Mouse (Mus musculus) G1E (cell line): ENCODE results near the gene Pde4d. TPM values are rescaled to one million over a fixed set of nuclear protein-coding genes. Genes with fewer than 3 reads are reported as not detected.
A peak's percentile ranks its signal among the peaks of the same experiment; 100 is the strongest.

ENCODE experiments used
- ATAC-seq: 2 replicates; pipeline ENCODE4 v1.8.0; 2016; ENCODE audit warnings: mild to moderate bottlenecking; ENCODE audit not compliant: insufficient number of reproducible peaks, poor library complexity, low FRiP score, severe bottlenecking; ENCODE audit errors: extremely low read depth
- DNase-seq: peaks from one replicate; pipeline ENCODE4 v3.0.0; 2012; ENCODE audit warnings: low spot score
- H3K27me3 ChIP-seq: 2 replicates; pipeline ENCODE4 v1.6.1; 2012; ENCODE audit warnings: mild to moderate bottlenecking, low read length, inconsistent platforms; ENCODE audit not compliant: insufficient read depth
- H3K36me3 ChIP-seq: replicated peaks from 2 replicates; pipeline ENCODE3; 2012; ENCODE audit warnings: mild to moderate bottlenecking, inconsistent platforms
- H3K4me1 ChIP-seq: 2 replicates; pipeline ENCODE4 v1.6.1; 2012; ENCODE audit warnings: low read depth, low read length, inconsistent platforms, mixed read lengths; ENCODE audit not compliant: insufficient read depth
- H3K4me3 ChIP-seq: 2 replicates; pipeline ENCODE4 v1.5.1; 2012; ENCODE audit warnings: low read depth, mild to moderate bottlenecking, inconsistent platforms, low read length, moderate library complexity, mixed read lengths
- H3K9me3 ChIP-seq: replicated peaks from 2 replicates; pipeline ENCODE4 v1.6.1; 2012; ENCODE audit warnings: inconsistent platforms
- CTCF ChIP-seq: IDR thresholded peaks from 2 replicates; pipeline ENCODE4 v1.5.1; 2012; ENCODE audit warnings: low read depth, low read length, inconsistent platforms, mixed read lengths
- GATA1 ChIP-seq: IDR thresholded peaks from 2 replicates; pipeline ENCODE4 v1.6.1; 2012; ENCODE audit warnings: borderline replicate concordance, low read length, inconsistent platforms, mixed read lengths
- GATA2 ChIP-seq: IDR thresholded peaks from 2 replicates; pipeline ENCODE4 v1.6.1; 2012; ENCODE audit warnings: low read depth, low read length, inconsistent platforms, borderline replicate concordance
- POLR2AphosphoS5 ChIP-seq: IDR thresholded peaks from 2 replicates; pipeline ENCODE4 v1.6.1; 2012; ENCODE audit warnings: low read depth, low read length, inconsistent platforms; ENCODE audit not compliant: insufficient replicate concordance
- TAL1 ChIP-seq: conservative IDR thresholded peaks from 2 replicates; pipeline ENCODE4 v1.6.1; 2012; ENCODE audit warnings: low read depth, low read length, inconsistent platforms, mixed read lengths
- polyA plus RNA-seq: library from polyadenylated mRNA; stranded (reverse); fragments of >175 nt; gene quantifications from 2 replicates; pipeline ENCODE4 v1.2.3, GENCODE M21; 2012
- total RNA-seq, 2 experiments: library from RNA; stranded (forward) in 1 of 2; stranded (reverse) in 1 of 2; fragments of 200-1000 nt in 1 of 2; fragments of >200 nt in 1 of 2; fragmentation: Nextera tagmentation in 1 of 2; gene quantifications; 2 replicates each; pipeline ENCODE4 v1.2.3; 2014 to 2017

Pde4d gene
- total RNA-seq (2014; fragmentation: Nextera tagmentation), result 114 and 124 TPM in 2 replicates
- 17.4 and 22.6 TPM in 2 replicates for total RNA-seq (2017)
- 8.2 and 8.9 TPM in 2 replicates for polyA plus RNA-seq

- DNase-seq, result no peak
- TF ChIP-seq GATA1 (no peak), GATA2 (no peak), CTCF (no peak)
- ATAC-seq, result peak; percentile 84
These were observed at the start of gene Pde4d for GRCm38 (mm10) chr13:108449116-108450097. Gene Pde4d, plus strand, starts transcription at chr13:108449948.

GRCm38 (mm10) chr13:108403197-108403596, 46.6 kb upstream of the Pde4d start:
- no peaks in the 10 kb centered on the region for H3K27me3 ChIP-seq
- no peak for ATAC-seq
- TF ChIP-seq POLR2AphosphoS5 (no peak), CTCF (no peak), GATA1 (no peak), TAL1 (no peak), GATA2 (no peak)
- H3K9me3 ChIP-seq, result no peaks in the 10 kb centered on the region
- DNase-seq, result no peak
- H3K36me3 ChIP-seq, result peaks cover 20% of the 10 kb centered on the region
- H3K4me1 ChIP-seq, result no peaks in the 10 kb centered on the region
- no peak overlapping the region for H3K4me3 ChIP-seq

More at GRCm38 (mm10) chr13:108449116-108450097, at the start of gene Pde4d:
- Histone ChIP-seq H3K9me3 (no peaks in the 10 kb centered on the region), H3K27me3 (no peaks in the 10 kb centered on the region), H3K36me3 (no peaks in the 10 kb centered on the region), H3K4me1 (no peaks in the 10 kb centered on the region), H3K4me3 (no peak within 1 kb of the TSS)

DNA sequence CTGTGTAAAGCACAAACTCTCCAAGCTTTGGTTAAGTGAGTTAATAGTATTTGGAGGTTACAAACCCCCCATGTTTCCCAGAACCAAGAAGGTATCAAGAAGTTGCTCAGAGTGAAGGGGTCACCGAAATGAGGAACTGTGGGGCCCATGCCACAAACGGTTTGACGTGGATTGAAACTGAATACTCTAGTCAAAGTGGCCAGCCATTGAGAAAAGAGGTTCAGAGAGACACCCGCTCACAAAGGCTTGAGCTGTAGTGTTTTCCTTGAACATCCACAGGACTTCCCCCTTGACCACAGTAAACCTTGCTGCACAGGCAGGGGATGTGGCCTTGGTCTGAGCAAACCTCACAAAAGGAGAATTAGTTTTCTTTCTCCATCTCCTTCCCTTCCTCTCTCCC, 45.4 kb upstream of the Pde4d start:
- DNase-seq, result no peak
- no peak for ATAC-seq
- H3K4me3 ChIP-seq, result no peak overlapping the region
- no peaks in the 10 kb centered on the region for H3K27me3 ChIP-seq
- H3K36me3 ChIP-seq, result peaks cover 20% of the 10 kb centered on the region
- H3K4me1 ChIP-seq, result no peaks in the 10 kb centered on the region
- no peaks in the 10 kb centered on the region for H3K9me3 ChIP-seq
- TF ChIP-seq CTCF (no peak), POLR2AphosphoS5 (no peak), TAL1 (no peak), GATA2 (no peak), GATA1 (no peak)

- Histone ChIP-seq H3K9me3 (no peaks in the 10 kb centered on the region), H3K36me3 (no peaks in the 10 kb centered on the region), H3K4me1 (no peaks in the 10 kb centered on the region), H3K27me3 (peaks cover 2% of the 10 kb centered on the region; the same call in 1 of the 2 replicates), H3K4me3 (no peak overlapping the region)
- TF ChIP-seq GATA2 (no peak), POLR2AphosphoS5 (no peak), GATA1 (no peak), CTCF (no peak), TAL1 (no peak)
- DNase-seq (no peak), ATAC-seq (no peak)
These were observed 34.3 kb upstream of the Pde4d start for GRCm38 (mm10) chr13:108415464-108415863.

DNA sequence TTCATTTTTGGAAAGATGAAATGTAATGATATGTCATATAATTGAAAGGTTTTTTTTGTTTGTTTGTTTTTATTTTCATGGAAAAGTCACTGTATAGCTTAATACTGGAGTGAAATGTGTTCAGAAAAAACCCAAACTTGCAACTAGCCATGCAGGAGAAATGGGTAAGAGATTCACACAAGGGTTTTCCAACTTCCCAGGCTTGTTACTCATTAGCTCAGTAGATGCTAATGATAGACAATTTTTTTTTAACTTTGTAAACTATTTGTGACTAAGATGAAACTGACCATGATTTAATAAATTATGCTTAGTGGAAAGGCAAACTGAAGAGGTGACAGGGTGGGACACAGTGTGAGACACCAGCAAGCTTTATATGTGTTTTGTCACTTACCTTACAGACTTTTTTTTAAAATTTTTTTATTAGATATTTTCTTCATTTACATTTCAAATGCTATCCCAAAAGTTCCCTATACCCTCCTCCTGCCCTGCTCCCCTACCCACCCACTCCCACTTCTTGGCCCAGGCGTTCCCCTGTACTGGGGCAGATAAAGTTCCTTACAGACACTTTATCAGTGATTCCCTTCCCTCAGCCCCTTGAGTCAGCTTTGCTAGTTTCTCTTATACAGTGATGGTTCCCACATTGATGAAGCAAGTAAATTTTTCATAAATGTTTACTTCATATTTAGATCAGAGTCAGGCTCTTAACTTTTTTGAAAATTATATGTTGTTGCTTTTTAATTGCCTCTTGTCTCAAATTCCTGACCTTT, 30.8 kb upstream of the Pde4d start:
- TF ChIP-seq GATA2, result no peak
- TF ChIP-seq GATA1, result no peak
- no peak for TF ChIP-seq POLR2AphosphoS5
- no peak for TF ChIP-seq TAL1
- no peak for TF ChIP-seq CTCF
- Histone ChIP-seq H3K27me3 (peaks cover 11% of the 10 kb centered on the region), H3K9me3 (no peaks in the 10 kb centered on the region), H3K36me3 (no peaks in the 10 kb centered on the region), H3K4me3 (no peak overlapping the region), H3K4me1 (no peaks in the 10 kb centered on the region)
- DNase-seq (no peak), ATAC-seq (no peak)

DNA sequence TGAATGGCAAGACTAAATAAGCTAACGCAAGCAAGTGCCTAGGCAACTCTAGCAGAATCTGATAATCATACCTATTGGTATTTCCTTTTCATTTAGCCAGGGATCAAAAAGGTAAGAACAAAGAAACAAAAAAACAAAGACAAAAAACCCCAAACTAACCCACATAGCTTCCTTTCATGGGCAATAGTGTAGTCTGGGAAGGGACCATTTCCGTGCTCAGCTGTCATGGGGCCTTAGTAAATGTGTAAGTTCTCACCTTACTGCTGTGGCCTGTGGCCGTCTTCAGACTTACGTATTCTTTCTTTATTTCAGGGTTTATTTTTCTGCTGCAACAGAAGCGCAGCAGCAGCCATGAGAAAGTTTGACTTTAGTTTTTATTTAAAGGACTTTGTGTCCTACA, 23.4 kb upstream of the Pde4d start:
- ATAC-seq (no peak), DNase-seq (no peak)
- no peaks in the 10 kb centered on the region for H3K9me3 ChIP-seq
- no peak overlapping the region for H3K4me3 ChIP-seq
- H3K27me3 ChIP-seq, result peaks cover 22% of the 10 kb centered on the region; the same call in 1 of the 2 replicates
- no peaks in the 10 kb centered on the region for H3K4me1 ChIP-seq
- H3K36me3 ChIP-seq, result no peaks in the 10 kb centered on the region
- TF ChIP-seq CTCF (no peak), TAL1 (no peak)
